Mouse (Mus musculus) midbrain, embryonic 14.5 days (tissue): ENCODE data around the gene Cnp. TPM values are rescaled to one million over a fixed set of nuclear protein-coding genes. Genes with fewer than 3 reads are reported as not detected.
A peak's percentile ranks its signal among the peaks of the same experiment; 100 is the strongest.

Source experiments
- ATAC-seq: fragments of 200-750 bp; cut with Nextera tagmentation; 2 replicates; pipeline ENCODE4 v1.8.0; 2017; ENCODE audit warnings: moderate number of reproducible peaks, moderate library complexity; ENCODE audit not compliant: low FRiP score, low TSS enrichment
- DNase-seq: peaks from one replicate; pipeline ENCODE4 v3.0.0-alpha.2; 2015
- H3K27ac ChIP-seq: fragments of 300-500 bp; sonication (generic); replicated peaks from 2 replicates; pipeline ENCODE4 v1.5.1; 2014; ENCODE audit warnings: mild to moderate bottlenecking, low read depth, low read length, moderate library complexity
- H3K27me3 ChIP-seq: fragments of 300-500 bp; sonication (generic); 2 replicates; pipeline ENCODE4 v1.6.1; 2014; ENCODE audit warnings: low read length, control low read depth, mixed read lengths; ENCODE audit not compliant: control insufficient read depth, insufficient read depth
- H3K36me3 ChIP-seq: fragments of 300-500 bp; sonication (generic); 2 replicates; pipeline ENCODE4 v1.6.1; 2014; ENCODE audit warnings: low read length, control low read depth; ENCODE audit not compliant: control insufficient read depth, insufficient read depth
- H3K4me1 ChIP-seq: fragments of 300-500 bp; sonication (generic); 2 replicates; pipeline ENCODE4 v1.6.1; 2014; ENCODE audit warnings: mild to moderate bottlenecking, antibody characterized with exemption, low read length, control low read depth; ENCODE audit not compliant: control insufficient read depth, insufficient read depth
- H3K4me2 ChIP-seq: fragments of 300-500 bp; sonication (generic); 2 replicates; pipeline ENCODE4 v1.6.1; 2014; ENCODE audit warnings: mild to moderate bottlenecking, low read length, moderate library complexity
- H3K4me3 ChIP-seq: fragments of 300-500 bp; sonication (generic); replicated peaks from 2 replicates; pipeline ENCODE4 v1.5.1; 2014; ENCODE audit warnings: low read depth, low read length
- H3K9ac ChIP-seq: fragments of 300-500 bp; sonication (generic); replicated peaks from 2 replicates; pipeline ENCODE4 v1.6.1; 2014; ENCODE audit warnings: mild to moderate bottlenecking, low read length, moderate library complexity
- H3K9me3 ChIP-seq: fragments of 300-500 bp; sonication (generic); 2 replicates; pipeline ENCODE4 v1.6.1; 2016; ENCODE audit warnings: low read length, control low read depth, mixed read lengths; ENCODE audit not compliant: control insufficient read depth
- WGBS: fragments of 180-500 bp; shearing (Covaris S2); extraction: QIAGEN DNeasy Blood & Tissue Kit; methylation state at CpG from one replicate; pipeline ENCODE4 v1.1.7; 2014; 5-methylcytosine and 5-hydroxymethylcytosine counted together
- polyA plus RNA-seq: library from polyadenylated mRNA; unstranded; fragments of >200 nt; fragmentation: Nextera tagmentation; extraction: Ambion mirVana; gene quantifications from 2 replicates; pipeline ENCODE4 v1.2.1, GENCODE M21; 2014

Cnp gene
- polyA plus RNA-seq, 1 experiment from 2014 or later, result 24.8 TPM

DNA sequence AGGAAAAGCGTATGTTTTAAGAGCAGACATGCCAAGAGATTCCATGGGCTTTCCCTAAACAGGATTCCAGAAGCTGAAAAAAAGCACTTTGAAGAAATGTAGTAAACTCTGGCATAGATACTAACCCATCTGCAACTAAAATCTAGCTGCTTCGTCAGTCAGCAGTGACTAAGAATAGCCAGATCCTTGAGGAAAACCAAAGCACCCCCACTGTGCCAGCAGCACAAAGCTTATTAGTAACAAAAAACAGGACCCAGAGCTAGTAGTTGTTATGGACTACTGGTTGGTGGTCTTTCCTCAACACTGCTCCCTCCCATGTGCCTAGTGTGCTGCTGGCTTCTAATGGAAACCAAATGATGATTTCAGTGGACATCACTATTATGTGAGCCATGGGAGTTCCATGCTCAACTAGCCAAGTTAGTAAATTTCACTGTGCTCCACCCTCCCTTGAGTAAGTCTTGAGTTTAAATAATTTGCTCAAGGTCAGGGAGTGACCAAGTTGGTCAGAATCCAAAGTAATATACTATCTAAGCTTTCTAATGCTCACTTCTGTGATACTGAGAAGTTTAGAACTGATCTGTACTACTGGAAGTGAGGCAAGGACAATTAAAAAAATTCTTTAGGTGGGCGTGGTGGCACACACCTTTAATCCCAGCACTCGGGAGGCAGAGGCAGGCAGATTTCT is 29.8 kb downstream of the Cnp start:
- Histone ChIP-seq H3K9ac (no peak overlapping the region), H3K4me2 (no peak overlapping the region), H3K4me1 (0 out of 2 replicates have a peak, but pooled peaks cover 3% of the 10 kb centered on the region), H3K4me3 (no peak overlapping the region), H3K36me3 (peaks cover 31% of the 10 kb centered on the region), H3K9me3 (no peaks in the 10 kb centered on the region), H3K27ac (no peak overlapping the region), H3K27me3 (no peaks in the 10 kb centered on the region)
- no peak for DNase-seq
- no peak for ATAC-seq
- 81% methylated on average over 4 of the region's 4 CpGs for WGBS

- Histone ChIP-seq H3K27ac (0 out of 2 replicates have a peak overlapping the region, but pooled peaks have one; percentile 13), H3K9me3 (no peaks in the 10 kb centered on the region), H3K4me1 (0 out of 2 replicates have a peak, but pooled peaks cover 3% of the 10 kb centered on the region), H3K9ac (no peak overlapping the region), H3K4me3 (no peak overlapping the region), H3K36me3 (peaks cover 22% of the 10 kb centered on the region), H3K4me2 (no peak overlapping the region), H3K27me3 (no peaks in the 10 kb centered on the region)
- DNase-seq (no peak), ATAC-seq (no peak)
- WGBS, result 81% methylated on average over 10 of the region's 10 CpGs
Observed at GRCm38 (mm10) chr11:100605451-100605850, 30.7 kb downstream of the Cnp start.

DNA sequence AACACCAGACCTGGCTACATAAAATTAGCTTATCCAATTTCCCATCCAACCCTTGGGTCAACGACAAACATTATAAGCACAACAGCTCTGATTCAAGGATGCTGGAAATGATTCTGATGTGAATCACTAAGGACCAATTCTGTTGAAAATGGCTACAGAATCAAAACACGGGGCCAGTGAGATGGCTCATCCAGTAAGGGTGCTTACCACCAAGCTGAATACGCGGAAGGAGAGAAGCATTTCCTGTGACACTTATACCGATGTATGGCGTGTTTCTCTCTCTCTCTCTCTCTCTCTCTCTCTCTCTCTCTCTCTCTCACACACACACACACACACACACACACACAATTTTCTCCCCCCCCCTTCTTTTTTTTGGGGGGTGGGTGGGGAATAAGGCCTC is 32.4 kb downstream of the Cnp start:
- ATAC-seq (no peak), DNase-seq (no peak)
- 89% methylated on average over 6 of the region's 6 CpGs for WGBS
- H3K4me1 ChIP-seq, result 0 out of 2 replicates have a peak, but pooled peaks cover 3% of the 10 kb centered on the region
- no peak overlapping the region for H3K27ac ChIP-seq
- H3K27me3 ChIP-seq, result no peaks in the 10 kb centered on the region
- H3K36me3 ChIP-seq, result 0 out of 2 replicates have a peak, but pooled peaks cover 8% of the 10 kb centered on the region
- no peaks in the 10 kb centered on the region for H3K9me3 ChIP-seq
- no peak overlapping the region for H3K9ac ChIP-seq
- H3K4me3 ChIP-seq, result no peak overlapping the region
- no peak overlapping the region for H3K4me2 ChIP-seq

GRCm38 (mm10) chr11:100608796-100609195 is 34.1 kb downstream of the Cnp start:
- WGBS, result 78% methylated on average over 4 of the region's 4 CpGs
- no peak for ATAC-seq
- H3K4me1 ChIP-seq, result 0 out of 2 replicates have a peak, but pooled peaks cover 3% of the 10 kb centered on the region

GRCm38 (mm10) chr11:100609355-100609996 is 34.8 kb downstream of the Cnp start:
- Histone ChIP-seq H3K27ac (no peak overlapping the region), H3K9ac (no peak overlapping the region), H3K9me3 (no peaks in the 10 kb centered on the region), H3K4me1 (0 out of 2 replicates have a peak, but pooled peaks cover 2% of the 10 kb centered on the region), H3K27me3 (no peaks in the 10 kb centered on the region), H3K4me3 (no peak overlapping the region), H3K4me2 (no peak overlapping the region), H3K36me3 (0 out of 2 replicates have a peak, but pooled peaks cover 8% of the 10 kb centered on the region)
- ATAC-seq (no peak), DNase-seq (no peak)
- WGBS, result 89% methylated on average over 5 of the region's 5 CpGs

More at GRCm38 (mm10) chr11:100608796-100609195, 34.1 kb downstream of the Cnp start:
- H3K9me3 ChIP-seq, result no peaks in the 10 kb centered on the region
- no peak overlapping the region for H3K27ac ChIP-seq
- H3K36me3 ChIP-seq, result 0 out of 2 replicates have a peak, but pooled peaks cover 8% of the 10 kb centered on the region
- no peak for DNase-seq
- H3K9ac ChIP-seq, result no peak overlapping the region
- no peaks in the 10 kb centered on the region for H3K27me3 ChIP-seq
- no peak overlapping the region for H3K4me3 ChIP-seq
- H3K4me2 ChIP-seq, result no peak overlapping the region

- WGBS, result 86% methylated on average over 9 of the region's 9 CpGs
- Histone ChIP-seq H3K36me3 (0 out of 2 replicates have a peak, but pooled peaks cover 8% of the 10 kb centered on the region), H3K9me3 (no peaks in the 10 kb centered on the region), H3K27me3 (no peaks in the 10 kb centered on the region), H3K4me3 (no peak overlapping the region), H3K4me1 (no peaks in the 10 kb centered on the region), H3K27ac (no peak overlapping the region), H3K4me2 (no peak overlapping the region), H3K9ac (no peak overlapping the region)
- DNase-seq, result no peak
- ATAC-seq, result no peak
Observed at GRCm38 (mm10) chr11:100609997-100610680, 35.4 kb downstream of the Cnp start.

DNA sequence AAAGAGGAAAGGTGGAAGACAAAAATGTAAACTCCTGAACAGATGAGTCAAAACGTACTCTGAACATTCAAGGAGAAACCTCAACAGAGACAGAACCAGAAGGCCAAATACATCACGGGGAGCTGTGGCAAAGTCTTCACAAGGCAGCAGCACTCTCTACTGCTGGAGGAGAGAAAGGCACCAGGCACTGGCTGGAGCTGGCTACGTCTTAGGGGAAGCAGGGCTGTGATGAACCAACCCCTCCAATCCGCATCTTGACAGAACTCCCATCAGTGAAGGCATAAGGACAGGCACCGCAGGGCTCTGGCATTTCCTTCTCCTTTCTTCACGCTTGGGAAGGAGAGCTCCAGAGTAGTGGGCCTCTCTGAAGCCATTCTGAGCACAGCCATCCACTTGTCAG is 36.9 kb downstream of the Cnp start:
- ATAC-seq (no peak), DNase-seq (no peak)
- WGBS, result 90% methylated on average over 6 of the region's 6 CpGs

DNA sequence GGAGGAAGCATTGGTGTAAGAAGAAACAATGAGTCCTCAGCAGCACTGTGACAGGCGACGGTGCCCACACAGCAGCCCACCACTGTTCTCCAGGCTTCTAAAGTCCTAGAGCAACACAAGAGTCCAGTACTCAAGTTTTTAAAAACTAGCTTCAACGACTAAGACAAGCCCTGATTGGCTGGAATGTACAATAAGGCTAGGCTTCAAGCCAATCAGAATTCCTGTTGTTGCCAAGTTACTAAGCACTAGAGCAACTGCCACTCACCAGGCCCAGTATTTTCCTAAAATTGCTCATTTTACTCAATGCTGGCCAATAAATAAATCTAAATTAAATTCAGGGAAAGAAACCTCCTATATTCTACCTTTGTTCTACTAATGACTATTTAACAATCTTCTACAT is 38.5 kb downstream of the Cnp start:
- WGBS, result 94% methylated on average over 3 of the region's 3 CpGs
- no peak for ATAC-seq
- DNase-seq, result peak; percentile 64

More for the DNA sequence above, 36.9 kb downstream of the Cnp start:
- no peaks in the 10 kb centered on the region for H3K9me3 ChIP-seq
- no peak overlapping the region for H3K4me2 ChIP-seq
- H3K27me3 ChIP-seq, result no peaks in the 10 kb centered on the region
- H3K4me3 ChIP-seq, result no peak overlapping the region
- H3K9ac ChIP-seq, result no peak overlapping the region
- no peak overlapping the region for H3K27ac ChIP-seq
- H3K36me3 ChIP-seq, result 0 out of 2 replicates have a peak, but pooled peaks cover 8% of the 10 kb centered on the region
- H3K4me1 ChIP-seq, result no peaks in the 10 kb centered on the region

More for the DNA sequence above, 38.5 kb downstream of the Cnp start:
- H3K27ac ChIP-seq, result no peak overlapping the region
- 0 out of 2 replicates have a peak, but pooled peaks cover 1% of the 10 kb centered on the region for H3K36me3 ChIP-seq
- no peak overlapping the region for H3K4me3 ChIP-seq
- no peak overlapping the region for H3K9ac ChIP-seq
- H3K27me3 ChIP-seq, result no peaks in the 10 kb centered on the region
- no peak overlapping the region for H3K4me2 ChIP-seq
- no peaks in the 10 kb centered on the region for H3K9me3 ChIP-seq
- peaks cover 9% of the 10 kb centered on the region for H3K4me1 ChIP-seq
